Mouse (Mus musculus): ENCODE data around the gene Smr3a.

The Smr3a gene

GRCm38 (mm10) chr5:88002249-88002648 is at the start of gene Smr3a:
Smr3a (plus strand) TSS chr5:88002549.
- no peak for DNase-seq (ENCODE audit: low read depth)

GRCm38 (mm10) chr5:87969201-87969600 is 33.1 kb upstream of the Smr3a start, which contains the start of the genes 2310003L06Rik and Gm28434:
2310003L06Rik (plus strand) TSS chr5:87969459.
Gm28434 (plus strand) TSS chr5:87969517.
- DNase-seq (ENCODE audit: low read depth): no peak

DNA sequence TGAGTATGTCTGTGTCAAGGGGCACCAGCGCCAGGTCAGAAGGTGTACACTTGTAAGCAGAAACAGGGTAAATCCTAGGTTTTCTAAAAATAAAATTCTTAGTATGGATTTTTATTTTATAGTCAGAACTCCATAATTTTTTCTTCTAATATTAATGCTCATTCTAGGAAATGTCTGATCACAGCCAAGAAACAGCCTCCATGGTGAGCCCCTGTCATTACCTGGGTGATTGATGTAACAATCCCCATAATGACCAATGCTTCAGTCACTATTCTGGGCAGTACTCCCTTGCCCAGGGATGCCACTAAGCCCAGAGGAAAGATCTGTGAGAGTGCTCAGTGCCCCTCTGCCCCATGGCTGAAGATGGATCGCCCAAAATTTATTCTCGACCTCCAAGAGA is 23.2 kb upstream of the Smr3a start, which contains the start of gene Cabs1:
Cabs1 (plus strand) TSS at position 301 of the 400 bp plus-strand sequence.
- no peak for DNase-seq (ENCODE audit: low read depth)

GRCm38 (mm10) chr5:87982468-87983214 is 19.7 kb upstream of the Smr3a start:
- no peak for DNase-seq (ENCODE audit: low read depth)

GRCm38 (mm10) chr5:88005241-88005640 is 2.9 kb downstream of the Smr3a start:
- DNase-seq (ENCODE audit: low read depth): no peak
